Mouse (Mus musculus): ENCODE measurements at regions not wholly inside any gene's neighbourhood (a gene's known extent, or its start where the extent isn't known, plus 50 kb on each side); places are given as distances from the start of the nearest gene placed in this dataset.

DNA sequence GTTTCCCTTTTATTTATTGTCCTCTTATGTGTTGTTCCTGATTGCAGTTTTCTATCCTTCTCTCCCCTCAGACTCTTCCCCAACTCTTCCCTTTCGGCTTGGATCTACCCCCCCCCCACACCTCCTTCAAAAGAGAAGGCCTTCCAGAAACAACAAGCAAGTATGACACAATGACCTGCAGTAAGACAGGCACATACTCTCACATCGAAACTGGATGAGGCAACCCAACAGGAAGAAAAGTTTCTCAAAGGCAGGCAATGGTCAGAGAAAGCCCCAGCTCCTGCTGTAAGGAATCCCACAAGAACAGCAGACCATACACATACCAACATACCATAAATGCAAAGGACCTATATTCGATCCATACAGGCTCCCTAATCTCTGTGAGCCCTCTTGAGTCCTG is 535.8 kb upstream of the Zeb2 start:
- TF ChIP-seq CTCF (IDR thresholded peaks at IDR 0.05; ENCODE audit: low read depth) (no peak), EP300 (IDR thresholded peaks at IDR 0.05; ENCODE audit: low read depth) (no peak)
